Mouse (Mus musculus) 3134 (cell line): ENCODE data around the gene Heatr5a.

Experiments
- DNase-seq: peaks from one replicate; pipeline ENCODE4 v3.0.0-alpha.2; 2011; ENCODE audit warnings: low spot score; ENCODE audit not compliant: insufficient read length; ENCODE audit errors: extremely low read depth

Gene Heatr5a

GRCm38 (mm10) chr12:51971070-51971664, at the start of gene Heatr5a:
Gene Heatr5a, minus strand, starts transcription at chr12:51971321.
- DNase-seq, result peak; percentile 89

GRCm38 (mm10) chr12:52014494-52015029, 43.4 kb upstream of the Heatr5a start:
- no peak for DNase-seq

GRCm38 (mm10) chr12:52014044-52014443, 42.9 kb upstream of the Heatr5a start:
- no peak for DNase-seq

GRCm38 (mm10) chr12:52013274-52013673, 42.2 kb upstream of the Heatr5a start:
- no peak for DNase-seq

GRCm38 (mm10) chr12:52012159-52012558, 41.0 kb upstream of the Heatr5a start:
- no peak for DNase-seq

- DNase-seq, result no peak
These were observed 39.5 kb upstream of the Heatr5a start for GRCm38 (mm10) chr12:52010630-52010961.

- no peak for DNase-seq
These were observed 39.0 kb upstream of the Heatr5a start for GRCm38 (mm10) chr12:52009928-52010629.

- no peak for DNase-seq
These were observed 35.5 kb upstream of the Heatr5a start for GRCm38 (mm10) chr12:52006633-52006994.

GRCm38 (mm10) chr12:52005877-52006632, 34.9 kb upstream of the Heatr5a start, which contains the start of gene Dtd2:
Gene Dtd2, minus strand, starts transcription at chr12:52006501.
- peak; percentile 90 for DNase-seq

GRCm38 (mm10) chr12:52002746-52003145, 31.6 kb upstream of the Heatr5a start:
- DNase-seq, result no peak

GRCm38 (mm10) chr12:52001544-52001943, 30.4 kb upstream of the Heatr5a start:
- peak; percentile 17 for DNase-seq

GRCm38 (mm10) chr12:51998366-51998932, 27.3 kb upstream of the Heatr5a start:
- no peak for DNase-seq

- no peak for DNase-seq
These were observed 24.8 kb upstream of the Heatr5a start for GRCm38 (mm10) chr12:51995738-51996536.

- no peak for DNase-seq
These were observed 19.5 kb upstream of the Heatr5a start for GRCm38 (mm10) chr12:51990629-51991028.

- peak; percentile 71 for DNase-seq
These were observed 17.4 kb upstream of the Heatr5a start for GRCm38 (mm10) chr12:51988536-51988935.

GRCm38 (mm10) chr12:51985826-51986225, 14.7 kb upstream of the Heatr5a start:
- no peak for DNase-seq

- no peak for DNase-seq
These were observed 14.1 kb upstream of the Heatr5a start for GRCm38 (mm10) chr12:51985163-51985748.

- no peak for DNase-seq
These were observed 12.5 kb upstream of the Heatr5a start for GRCm38 (mm10) chr12:51983625-51984024.

GRCm38 (mm10) chr12:51976531-51976930, 5.4 kb upstream of the Heatr5a start:
- DNase-seq, result no peak

- peak; percentile 6 for DNase-seq
These were observed 3.3 kb upstream of the Heatr5a start for GRCm38 (mm10) chr12:51974381-51974780.
